Mouse (Mus musculus) midbrain, embryonic 14.5 days (tissue): ENCODE measurements at regions not wholly inside any gene's neighbourhood (a gene's known extent, or its start where the extent isn't known, plus 50 kb on each side); places are given as distances from the start of the nearest gene placed in this dataset.
A peak's percentile ranks its signal among the peaks of the same experiment; 100 is the strongest.

ENCODE experiments used
- ATAC-seq: fragments of 200-750 bp; cut with Nextera tagmentation; 2 replicates; pipeline ENCODE4 v1.8.0; 2017; ENCODE audit warnings: moderate number of reproducible peaks, moderate library complexity; ENCODE audit not compliant: low FRiP score, low TSS enrichment
- DNase-seq: peaks from one replicate; pipeline ENCODE4 v3.0.0-alpha.2; 2015
- H3K27ac ChIP-seq: fragments of 300-500 bp; sonication (generic); replicated peaks from 2 replicates; pipeline ENCODE4 v1.5.1; 2014; ENCODE audit warnings: mild to moderate bottlenecking, low read depth, low read length, moderate library complexity
- H3K27me3 ChIP-seq: fragments of 300-500 bp; sonication (generic); 2 replicates; pipeline ENCODE4 v1.6.1; 2014; ENCODE audit warnings: low read length, control low read depth, mixed read lengths; ENCODE audit not compliant: control insufficient read depth, insufficient read depth
- H3K36me3 ChIP-seq: fragments of 300-500 bp; sonication (generic); 2 replicates; pipeline ENCODE4 v1.6.1; 2014; ENCODE audit warnings: low read length, control low read depth; ENCODE audit not compliant: control insufficient read depth, insufficient read depth
- H3K4me1 ChIP-seq: fragments of 300-500 bp; sonication (generic); 2 replicates; pipeline ENCODE4 v1.6.1; 2014; ENCODE audit warnings: mild to moderate bottlenecking, antibody characterized with exemption, low read length, control low read depth; ENCODE audit not compliant: control insufficient read depth, insufficient read depth
- H3K4me2 ChIP-seq: fragments of 300-500 bp; sonication (generic); 2 replicates; pipeline ENCODE4 v1.6.1; 2014; ENCODE audit warnings: mild to moderate bottlenecking, low read length, moderate library complexity
- H3K4me3 ChIP-seq: fragments of 300-500 bp; sonication (generic); replicated peaks from 2 replicates; pipeline ENCODE4 v1.5.1; 2014; ENCODE audit warnings: low read depth, low read length
- H3K9ac ChIP-seq: fragments of 300-500 bp; sonication (generic); replicated peaks from 2 replicates; pipeline ENCODE4 v1.6.1; 2014; ENCODE audit warnings: mild to moderate bottlenecking, low read length, moderate library complexity
- H3K9me3 ChIP-seq: fragments of 300-500 bp; sonication (generic); 2 replicates; pipeline ENCODE4 v1.6.1; 2016; ENCODE audit warnings: low read length, control low read depth, mixed read lengths; ENCODE audit not compliant: control insufficient read depth
- WGBS: fragments of 180-500 bp; shearing (Covaris S2); extraction: QIAGEN DNeasy Blood & Tissue Kit; methylation state at CpG from one replicate; pipeline ENCODE4 v1.1.7; 2014; 5-methylcytosine and 5-hydroxymethylcytosine counted together

DNA sequence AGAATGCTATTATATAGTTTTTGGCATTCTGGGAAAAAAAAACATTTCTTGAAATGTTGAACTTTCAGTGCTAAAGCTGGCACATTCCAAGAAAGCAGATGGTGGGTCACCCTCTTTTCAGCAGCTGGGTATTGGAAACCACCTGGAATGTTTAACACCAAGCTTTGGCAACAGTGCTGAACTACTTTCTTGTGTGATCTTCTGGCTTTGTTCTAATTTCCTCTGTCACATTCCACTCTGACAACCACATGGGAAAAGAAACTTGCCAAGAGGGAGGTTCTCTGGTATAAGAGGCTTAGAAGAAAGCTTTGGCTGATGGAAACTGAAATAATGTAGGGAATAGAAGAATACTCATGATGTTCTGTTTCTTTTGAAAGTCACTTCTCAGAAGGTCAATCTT lies 920.4 kb upstream of the Tenm4 start:
- Histone ChIP-seq H3K9me3 (no peaks in the 10 kb centered on the region), H3K27me3 (no peaks in the 10 kb centered on the region), H3K27ac (no peak overlapping the region), H3K9ac (no peak overlapping the region), H3K4me1 (no peaks in the 10 kb centered on the region), H3K36me3 (no peaks in the 10 kb centered on the region), H3K4me3 (no peak overlapping the region), H3K4me2 (no peak overlapping the region)
- ATAC-seq (no peak), DNase-seq (no peak)

DNA sequence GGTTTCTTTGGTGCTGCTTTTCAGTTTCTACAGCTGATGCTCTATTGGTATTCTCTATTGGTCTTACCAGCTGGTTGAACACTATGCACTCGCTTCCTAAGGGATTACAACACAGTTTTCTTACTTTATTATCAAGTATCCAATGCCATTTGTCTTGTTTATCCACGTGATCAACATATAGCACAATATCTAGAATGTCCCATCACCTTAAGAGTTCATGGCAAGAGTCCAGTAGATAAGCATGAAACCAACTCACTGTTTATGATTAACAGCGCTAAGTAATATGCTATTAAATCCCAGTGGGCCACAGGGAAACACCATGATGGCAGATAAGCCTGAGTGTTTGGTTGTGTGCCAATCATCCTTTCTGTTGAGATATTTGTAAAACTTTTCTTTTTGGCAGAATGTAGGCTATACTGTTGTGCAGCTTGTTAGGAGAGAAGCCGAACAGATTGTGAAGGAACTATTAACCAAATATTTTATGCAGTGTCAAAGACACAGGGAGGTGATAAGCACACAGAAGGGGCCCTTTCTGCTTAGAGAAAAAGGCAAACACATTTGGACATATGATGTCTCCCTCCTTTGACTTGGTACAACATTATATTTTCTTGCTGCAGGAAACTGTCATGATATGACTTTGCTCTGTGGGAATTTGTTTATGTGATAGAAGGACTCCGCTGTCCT lies 917.0 kb upstream of the Tenm4 start:
- no peaks in the 10 kb centered on the region for H3K9me3 ChIP-seq
- DNase-seq (no peak), ATAC-seq (no peak)
- H3K4me2 ChIP-seq, result no peak overlapping the region
- H3K36me3 ChIP-seq, result no peaks in the 10 kb centered on the region
- 83% methylated on average over 5 of the region's 5 CpGs for WGBS
- H3K4me3 ChIP-seq, result no peak overlapping the region
- no peak overlapping the region for H3K27ac ChIP-seq
- H3K27me3 ChIP-seq, result no peaks in the 10 kb centered on the region
- no peak overlapping the region for H3K9ac ChIP-seq
- H3K4me1 ChIP-seq, result no peaks in the 10 kb centered on the region

DNA sequence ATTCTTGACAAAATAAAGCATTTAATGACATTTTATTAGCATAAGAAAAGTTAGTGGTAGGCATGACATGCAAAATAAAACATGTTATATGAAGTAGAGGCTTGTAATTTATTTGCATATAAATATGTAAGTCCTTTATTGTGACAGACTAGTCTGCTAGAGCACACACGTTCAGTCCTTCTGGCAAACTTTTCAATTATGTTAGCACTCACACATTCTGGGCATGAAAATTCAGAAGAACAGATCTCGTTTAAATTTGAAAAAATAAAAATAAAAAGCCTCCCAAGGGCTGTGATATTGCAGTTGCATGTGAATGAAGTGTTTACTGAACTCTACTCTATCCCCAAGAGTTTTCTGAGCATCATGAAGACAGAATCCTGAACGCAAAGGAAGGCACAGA lies 916.1 kb upstream of the Tenm4 start:
- Histone ChIP-seq H3K36me3 (no peaks in the 10 kb centered on the region), H3K27ac (no peak overlapping the region), H3K4me3 (no peak overlapping the region), H3K4me1 (no peaks in the 10 kb centered on the region), H3K4me2 (no peak overlapping the region), H3K27me3 (no peaks in the 10 kb centered on the region), H3K9me3 (no peaks in the 10 kb centered on the region), H3K9ac (no peak overlapping the region)
- DNase-seq (peak; percentile 2), ATAC-seq (no peak)
- 41% methylated on average over 3 of the region's 3 CpGs for WGBS

DNA sequence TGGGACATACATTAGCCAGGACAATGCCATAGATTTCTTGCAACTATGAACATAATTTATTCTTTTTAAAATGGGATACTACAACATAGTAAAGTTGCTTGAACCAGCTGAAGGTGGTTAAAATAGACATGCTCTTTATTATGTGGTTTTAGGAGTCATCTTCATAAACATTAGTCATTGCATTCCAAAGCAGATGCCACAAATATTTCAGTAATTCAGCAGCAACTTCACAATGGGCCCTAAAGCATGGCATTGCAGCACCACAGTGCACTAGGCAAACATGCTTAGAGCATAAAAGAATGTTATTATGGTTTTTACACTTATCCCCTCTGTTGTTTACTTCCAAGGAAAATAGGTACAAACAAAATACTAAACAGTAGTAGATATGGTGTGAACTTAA lies 915.3 kb upstream of the Tenm4 start:
- Histone ChIP-seq H3K27ac (no peak overlapping the region), H3K9me3 (no peaks in the 10 kb centered on the region), H3K4me3 (no peak overlapping the region), H3K9ac (no peak overlapping the region), H3K27me3 (no peaks in the 10 kb centered on the region), H3K4me1 (no peaks in the 10 kb centered on the region), H3K36me3 (no peaks in the 10 kb centered on the region), H3K4me2 (no peak overlapping the region)
- ATAC-seq (no peak), DNase-seq (no peak)

DNA sequence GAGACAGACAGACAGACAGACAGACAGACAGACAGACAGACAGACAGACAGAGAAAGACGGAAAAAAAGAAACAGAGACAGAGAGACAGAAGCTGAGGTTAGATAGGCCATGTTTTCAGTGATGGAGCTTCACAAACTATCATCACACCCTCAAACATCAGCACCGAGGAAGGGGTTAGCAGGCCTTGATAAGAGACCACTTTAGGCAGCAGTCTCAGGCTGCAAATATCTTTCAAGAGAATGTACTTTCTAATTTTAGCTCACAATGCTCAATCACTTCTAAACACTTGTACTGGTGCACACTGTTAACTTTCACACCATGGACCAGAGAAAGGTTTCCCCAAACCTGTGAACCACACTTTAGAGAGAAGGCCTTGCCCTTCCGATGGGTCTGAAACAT lies 908.1 kb upstream of the Tenm4 start:
- H3K36me3 ChIP-seq, result no peaks in the 10 kb centered on the region
- 92% methylated on average over 3 of the region's 3 CpGs for WGBS
- no peak overlapping the region for H3K9ac ChIP-seq
- H3K4me2 ChIP-seq, result no peak overlapping the region
- no peak for ATAC-seq
- no peaks in the 10 kb centered on the region for H3K27me3 ChIP-seq
- no peak overlapping the region for H3K4me3 ChIP-seq
- DNase-seq, result no peak
- H3K4me1 ChIP-seq, result no peaks in the 10 kb centered on the region
- H3K27ac ChIP-seq, result no peak overlapping the region
- no peaks in the 10 kb centered on the region for H3K9me3 ChIP-seq

DNA sequence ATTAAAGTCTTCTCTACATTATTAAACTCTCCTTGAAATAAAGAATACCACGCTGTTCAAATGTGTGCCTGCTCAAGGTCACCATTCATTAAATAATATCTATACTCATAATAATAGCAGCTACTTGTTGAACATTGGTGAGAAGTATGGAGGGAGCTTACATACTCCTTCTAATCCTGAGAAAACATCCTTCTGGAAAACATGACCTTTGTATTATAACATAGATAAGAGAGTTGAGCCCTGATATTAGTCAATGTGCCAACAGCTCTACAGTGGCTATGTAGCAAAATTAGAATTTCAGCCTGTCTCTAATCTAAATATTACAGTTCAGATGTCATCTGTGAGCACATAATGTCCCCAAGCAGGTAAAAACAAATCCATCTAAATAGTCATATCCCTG lies 893.8 kb upstream of the Tenm4 start:
- Histone ChIP-seq H3K9me3 (no peaks in the 10 kb centered on the region), H3K27me3 (no peaks in the 10 kb centered on the region), H3K4me3 (no peak overlapping the region), H3K4me2 (no peak overlapping the region), H3K9ac (no peak overlapping the region), H3K27ac (no peak overlapping the region), H3K36me3 (no peaks in the 10 kb centered on the region), H3K4me1 (no peaks in the 10 kb centered on the region)
- WGBS, result 94% methylated on average over 1 of the region's 1 CpGs
- no peak for DNase-seq
- no peak for ATAC-seq

DNA sequence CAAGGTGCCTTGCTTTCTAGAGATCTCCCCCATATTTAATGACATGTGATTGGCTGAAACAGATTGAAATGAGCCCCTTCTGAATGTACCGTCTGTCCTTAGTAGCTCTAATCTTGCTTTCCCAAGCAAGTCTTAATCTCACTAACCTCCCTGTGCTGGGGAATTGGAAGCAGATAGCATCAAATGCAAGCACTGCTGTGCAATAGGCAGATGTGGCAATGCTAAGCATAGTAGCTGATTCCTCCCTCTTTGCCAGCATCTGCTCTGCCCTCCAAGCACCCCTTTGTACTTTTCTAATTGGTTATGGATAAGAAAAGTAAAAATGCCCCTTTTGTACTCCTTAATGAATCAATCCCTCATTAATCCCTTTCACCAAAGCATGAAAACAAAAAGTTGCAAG lies 857.4 kb upstream of the Tenm4 start:
- Histone ChIP-seq H3K9me3 (no peaks in the 10 kb centered on the region), H3K27me3 (no peaks in the 10 kb centered on the region), H3K4me1 (no peaks in the 10 kb centered on the region), H3K36me3 (no peaks in the 10 kb centered on the region), H3K9ac (no peak overlapping the region), H3K4me3 (no peak overlapping the region), H3K27ac (no peak overlapping the region), H3K4me2 (no peak overlapping the region)
- DNase-seq, result peak; percentile 12
- WGBS, result 29% methylated on average over 1 of the region's 1 CpGs
- no peak for ATAC-seq

DNA sequence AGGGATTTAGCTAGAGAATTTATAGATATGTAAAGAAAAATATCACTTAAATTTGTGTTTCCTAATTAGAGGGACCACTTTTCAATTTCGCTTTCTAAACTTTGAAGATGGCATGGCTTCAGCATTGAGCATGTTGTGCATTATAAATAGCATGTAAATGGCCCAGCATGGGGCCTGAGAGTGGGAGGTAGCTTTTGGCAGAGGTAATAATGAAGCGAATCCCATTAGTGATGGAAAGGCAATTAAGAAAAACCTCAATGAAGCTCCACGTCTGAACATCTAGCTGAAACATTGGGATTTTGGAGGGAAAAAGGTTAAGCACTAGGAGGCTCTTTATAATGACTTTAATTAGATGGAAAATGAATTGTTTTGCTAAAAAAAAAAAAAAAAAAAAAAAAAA lies 848.0 kb upstream of the Tenm4 start:
- Histone ChIP-seq H3K36me3 (no peaks in the 10 kb centered on the region), H3K4me3 (no peak overlapping the region), H3K4me2 (no peak overlapping the region), H3K9me3 (no peaks in the 10 kb centered on the region), H3K9ac (no peak overlapping the region), H3K27me3 (no peaks in the 10 kb centered on the region), H3K4me1 (no peaks in the 10 kb centered on the region), H3K27ac (no peak overlapping the region)
- DNase-seq, result peak; percentile 40
- WGBS, result 44% methylated on average over 3 of the region's 3 CpGs
- ATAC-seq, result no peak

DNA sequence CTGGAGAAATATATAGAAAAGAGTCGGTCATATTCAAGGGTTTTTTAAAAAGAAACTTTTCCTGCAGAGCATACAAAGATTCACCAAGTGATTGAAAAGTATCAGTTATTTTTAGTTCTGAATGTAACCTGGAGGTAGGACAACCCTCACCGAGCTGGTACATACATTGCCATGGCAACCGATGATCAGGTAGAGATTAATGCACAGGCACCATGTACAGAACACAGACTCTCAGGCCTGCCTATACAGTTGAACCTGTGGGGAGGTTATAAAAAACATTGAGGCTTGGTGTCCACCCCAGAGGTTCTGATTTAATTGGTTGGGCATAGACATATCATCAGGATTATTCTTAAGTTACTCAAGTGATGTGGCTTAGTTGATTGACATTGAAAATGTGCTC lies 846.1 kb upstream of the Tenm4 start:
- DNase-seq (peak; percentile 18), ATAC-seq (no peak)
- no peaks in the 10 kb centered on the region for H3K9me3 ChIP-seq
- H3K4me2 ChIP-seq, result no peak overlapping the region
- H3K9ac ChIP-seq, result no peak overlapping the region
- H3K4me3 ChIP-seq, result no peak overlapping the region
- H3K4me1 ChIP-seq, result no peaks in the 10 kb centered on the region
- H3K27ac ChIP-seq, result no peak overlapping the region
- no peaks in the 10 kb centered on the region for H3K36me3 ChIP-seq
- WGBS, result 85% methylated on average over 3 of the region's 3 CpGs
- no peaks in the 10 kb centered on the region for H3K27me3 ChIP-seq
